Mouse (Mus musculus) heart, embryonic 10.5 days (tissue): ENCODE measurements around the gene Odf3. TPM values are rescaled to one million over a fixed set of nuclear protein-coding genes. Genes with fewer than 3 reads are reported as not detected.

Source experiments
- DNase-seq: peaks from one replicate; pipeline ENCODE4 v3.0.0-alpha.2; 2017; ENCODE audit warnings: low spot score
- H3K27ac ChIP-seq: fragments of 300-500 bp; sonication (generic); 2 replicates; pipeline ENCODE4 v1.5.1; 2016; ENCODE audit warnings: mild to moderate bottlenecking
- H3K27me3 ChIP-seq: fragments of 300-500 bp; sonication (generic); 2 replicates; pipeline ENCODE4 v1.6.1; 2016; ENCODE audit warnings: mild to moderate bottlenecking; ENCODE audit not compliant: poor library complexity, insufficient read depth, severe bottlenecking
- H3K36me3 ChIP-seq: fragments of 300-500 bp; sonication (generic); 2 replicates; pipeline ENCODE4 v1.6.1; 2016; ENCODE audit warnings: mild to moderate bottlenecking, moderate library complexity
- H3K4me1 ChIP-seq: fragments of 300-500 bp; sonication (generic); 2 replicates; pipeline ENCODE4 v1.6.1; 2016; ENCODE audit warnings: mild to moderate bottlenecking
- H3K4me3 ChIP-seq: fragments of 300-500 bp; sonication (generic); 2 replicates; pipeline ENCODE4 v1.5.1; 2016; ENCODE audit warnings: mild to moderate bottlenecking, moderate library complexity
- H3K9me3 ChIP-seq: fragments of 300-500 bp; sonication (generic); 2 replicates; pipeline ENCODE4 v1.6.1; 2016; ENCODE audit warnings: mild to moderate bottlenecking, moderate library complexity
- WGBS: fragments of 180-500 bp; shearing (Covaris S2); methylation state at CpG from one replicate; pipeline ENCODE4 v1.1.7; 2016; 5-methylcytosine and 5-hydroxymethylcytosine counted together
- polyA plus RNA-seq: library from polyadenylated mRNA; unstranded; fragments of >200 nt; fragmentation: Nextera tagmentation; extraction: Ambion mirVana; gene quantifications from 2 replicates; pipeline ENCODE4 v1.2.1, GENCODE M21; 2016

The Odf3 gene
- polyA plus RNA-seq, 1 experiment from 2014 or later, result not detected

- Histone ChIP-seq H3K4me3 (no peak overlapping the region), H3K27me3 (peaks cover 14% of the 10 kb centered on the region; the same call in 1 of the 2 replicates), H3K9me3 (no peaks in the 10 kb centered on the region), H3K36me3 (peaks cover 39% of the 10 kb centered on the region), H3K27ac (no peak overlapping the region), H3K4me1 (peaks cover 13% of the 10 kb centered on the region)
- WGBS, result 86% methylated on average over 4 of the region's 4 CpGs
- DNase-seq, result no peak
Measured at GRCm38 (mm10) chr7:140851916-140852315, 4.3 kb downstream of the Odf3 start.

DNA sequence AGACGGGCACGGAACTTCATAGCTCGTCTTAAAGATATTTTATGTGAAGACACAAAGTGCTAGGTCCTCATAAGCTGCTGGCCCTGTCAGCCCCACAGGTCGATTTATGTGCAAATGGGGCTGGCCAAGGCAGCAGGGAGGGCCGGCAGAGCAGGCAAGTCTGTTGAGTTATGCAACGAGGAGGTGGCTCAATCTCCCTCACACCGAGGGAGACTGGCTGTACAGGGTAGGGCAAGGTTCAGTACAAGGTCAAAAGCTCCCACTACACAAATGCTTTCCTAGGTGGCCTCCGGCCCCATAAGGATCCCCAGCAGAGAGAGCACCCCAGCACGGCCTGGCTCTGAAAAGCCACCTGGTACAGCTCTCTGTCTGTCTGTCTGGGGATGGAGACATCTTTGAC, 5.8 kb downstream of the Odf3 start:
- peaks cover under 1% of the 10 kb centered on the region; the same call in 1 of the 2 replicates for H3K27me3 ChIP-seq
- H3K4me3 ChIP-seq, result no peak overlapping the region
- no peak for DNase-seq
- 84% methylated on average over 9 of the region's 9 CpGs for WGBS
- H3K9me3 ChIP-seq, result no peaks in the 10 kb centered on the region
- no peak overlapping the region for H3K27ac ChIP-seq
- peaks cover 21% of the 10 kb centered on the region for H3K4me1 ChIP-seq
- H3K36me3 ChIP-seq, result peaks cover 39% of the 10 kb centered on the region

DNA sequence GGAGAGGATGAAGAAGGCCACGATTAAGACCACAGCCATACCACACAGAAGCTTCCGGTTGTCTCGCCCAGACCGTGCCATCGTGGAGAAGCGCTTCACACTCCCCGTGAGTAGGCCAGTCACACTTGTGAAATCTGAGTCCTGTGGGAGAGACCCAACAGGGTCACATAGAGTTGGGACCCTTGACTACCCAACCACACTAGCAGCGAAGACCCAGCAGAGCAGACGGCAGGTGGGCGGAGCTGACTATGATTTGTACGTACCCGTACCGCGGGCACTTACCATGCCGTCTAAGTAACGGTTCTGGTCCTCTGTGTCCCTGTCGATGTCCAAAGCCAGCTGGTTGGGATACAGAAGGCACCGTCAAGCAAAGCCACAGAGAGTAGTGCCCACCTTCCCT, 6.9 kb downstream of the Odf3 start:
- WGBS, result 92% methylated on average over 18 of the region's 18 CpGs
- Histone ChIP-seq H3K4me3 (0 out of 2 replicates have a peak overlapping the region, but pooled peaks have one; percentile 83), H3K36me3 (peaks cover 50% of the 10 kb centered on the region), H3K27ac (no peak overlapping the region), H3K27me3 (no peaks in the 10 kb centered on the region), H3K4me1 (peaks cover 32% of the 10 kb centered on the region), H3K9me3 (no peaks in the 10 kb centered on the region)
- DNase-seq, result no peak

- Histone ChIP-seq H3K4me3 (peak overlapping the region; percentile 83), H3K4me1 (peaks cover 34% of the 10 kb centered on the region), H3K27ac (peak overlapping the region; percentile 91), H3K27me3 (no peaks in the 10 kb centered on the region), H3K9me3 (no peaks in the 10 kb centered on the region), H3K36me3 (peaks cover 57% of the 10 kb centered on the region)
- WGBS, result 70% methylated on average over 9 of the region's 9 CpGs
- DNase-seq, result no peak
Measured at GRCm38 (mm10) chr7:140855181-140855580, 7.6 kb downstream of the Odf3 start.

DNA sequence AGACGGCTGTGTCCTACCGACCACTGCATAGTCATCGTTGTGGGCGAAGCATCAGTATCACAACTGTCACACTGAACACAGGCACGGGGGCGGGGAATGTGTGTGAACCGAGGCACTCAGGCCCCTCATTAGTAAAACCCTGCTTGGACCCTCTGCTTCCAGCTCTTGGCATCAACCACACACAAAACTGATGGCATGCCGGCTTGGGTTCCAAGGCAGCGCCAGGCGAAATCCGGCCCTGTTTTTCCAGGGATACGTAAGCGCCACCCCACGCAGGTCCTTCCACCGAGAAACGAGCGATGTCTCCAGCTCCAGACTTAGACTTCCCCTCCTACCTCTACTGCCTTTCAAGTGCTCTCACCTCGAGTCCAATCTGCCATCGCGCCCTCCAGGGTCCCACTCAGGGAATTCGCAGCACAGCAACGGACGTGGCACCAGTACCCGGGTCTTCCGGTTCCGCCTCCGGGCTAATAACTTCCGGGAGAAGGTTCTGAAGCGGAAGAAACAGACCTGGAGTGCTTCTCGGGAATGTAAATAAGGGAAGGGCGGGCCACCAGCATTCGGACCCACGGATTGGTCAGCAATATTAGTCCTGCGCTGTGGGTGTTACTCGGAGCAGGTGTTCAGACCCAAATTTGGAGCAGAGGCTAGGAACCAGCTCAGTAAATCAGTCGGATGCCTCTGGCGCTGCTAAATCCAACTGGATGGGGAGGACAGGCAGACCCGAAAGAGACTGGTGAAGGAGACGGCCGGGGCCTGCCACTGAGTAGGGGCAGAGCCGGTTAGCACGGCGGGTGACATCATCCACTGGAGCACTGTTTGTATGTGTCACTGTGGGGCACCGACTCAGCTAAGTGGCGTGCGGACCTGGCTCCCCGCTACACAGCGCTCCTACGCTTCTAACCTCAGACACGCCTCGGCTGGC, 8.5 kb downstream of the Odf3 start, which contains the start of gene Gm45785:
Gene Gm45785, minus strand, starts transcription at position 472 of the 925 bp plus-strand sequence.
- DNase-seq, result peak; percentile 97
- under 1% methylated on average over 51 of the region's 51 CpGs for WGBS

GRCm38 (mm10) chr7:140856785-140857549, 9.4 kb downstream of the Odf3 start, which contains the start of gene Ric8a:
TSS of gene Ric8a (plus strand) at chr7:140856957.
- DNase-seq, result peak; percentile 95
- Histone ChIP-seq H3K27ac (peak within 1 kb of the TSS; percentile 91), H3K9me3 (no peaks in the 10 kb centered on the region), H3K36me3 (peaks cover 66% of the 10 kb centered on the region), H3K27me3 (no peaks in the 10 kb centered on the region), H3K4me1 (peaks cover 34% of the 10 kb centered on the region), H3K4me3 (peak within 1 kb of the TSS; percentile 83)
- WGBS, result under 1% methylated on average over 49 of the region's 50 CpGs

More for the DNA sequence above, 8.5 kb downstream of the Odf3 start, which contains the start of gene Gm45785:
- H3K27ac ChIP-seq, result peak within 1 kb of the TSS; percentile 91
- H3K4me1 ChIP-seq, result peaks cover 34% of the 10 kb centered on the region
- H3K36me3 ChIP-seq, result peaks cover 65% of the 10 kb centered on the region
- no peaks in the 10 kb centered on the region for H3K9me3 ChIP-seq
- H3K27me3 ChIP-seq, result no peaks in the 10 kb centered on the region
- H3K4me3 ChIP-seq, result peak within 1 kb of the TSS; percentile 83

DNA sequence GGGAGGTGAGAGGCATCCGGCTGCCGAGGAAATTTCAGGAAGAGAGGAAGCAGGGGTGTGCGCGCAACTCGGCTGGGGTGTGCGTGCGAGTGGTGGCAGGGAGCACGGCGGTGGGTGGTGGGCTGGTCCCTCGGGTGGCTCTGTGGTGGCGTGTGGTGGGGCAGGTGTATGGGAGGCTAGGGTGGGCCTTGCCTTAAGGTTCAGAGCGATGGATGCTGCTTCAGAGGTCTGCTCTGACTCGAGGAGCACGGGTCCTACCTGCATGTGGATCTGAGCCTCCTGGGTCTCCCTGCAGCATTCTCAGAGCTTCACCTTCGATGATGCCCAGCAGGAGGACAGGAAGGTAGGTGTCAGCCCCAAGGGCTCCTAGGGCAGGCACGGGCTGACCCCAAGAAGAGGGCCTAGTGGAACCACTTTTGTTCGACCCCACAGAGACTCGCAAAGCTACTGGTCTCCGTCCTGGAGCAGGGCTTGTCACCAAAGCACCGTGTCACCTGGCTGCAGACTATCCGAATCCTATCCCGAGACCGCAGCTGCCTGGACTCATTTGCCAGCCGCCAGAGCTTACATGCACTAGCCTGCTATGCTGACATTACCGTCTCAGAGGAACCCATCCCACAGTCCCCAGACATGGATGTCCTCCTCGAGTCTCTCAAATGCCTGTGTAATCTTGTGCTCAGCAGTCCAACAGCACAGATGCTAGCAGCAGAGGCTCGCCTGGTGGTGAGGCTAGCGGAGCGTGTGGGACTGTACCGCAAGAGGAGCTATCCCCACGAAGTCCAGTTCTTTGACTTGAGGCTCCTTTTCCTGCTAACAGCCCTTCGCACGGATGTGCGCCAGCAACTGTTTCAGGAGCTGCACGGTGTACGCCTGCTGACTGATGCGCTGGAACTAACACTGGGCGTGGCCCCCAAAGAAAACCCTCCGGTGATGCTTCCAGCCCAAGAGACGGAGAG, 10.2 kb downstream of the Odf3 start, which contains the start of gene Bet1l:
Gene Bet1l, minus strand, starts transcription at position 28 of the 956 bp plus-strand sequence.
- Histone ChIP-seq H3K36me3 (peaks cover 66% of the 10 kb centered on the region), H3K9me3 (no peaks in the 10 kb centered on the region), H3K27me3 (no peaks in the 10 kb centered on the region), H3K4me3 (peak within 1 kb of the TSS; percentile 83), H3K4me1 (peaks cover 34% of the 10 kb centered on the region), H3K27ac (peak within 1 kb of the TSS; percentile 91)
- WGBS, result 38% methylated on average over 40 of the region's 40 CpGs
- no peak for DNase-seq

GRCm38 (mm10) chr7:140858746-140859145, 11.1 kb downstream of the Odf3 start:
- Histone ChIP-seq H3K4me3 (0 out of 2 replicates have a peak overlapping the region, but pooled peaks have one; percentile 83), H3K36me3 (peaks cover 66% of the 10 kb centered on the region), H3K27me3 (no peaks in the 10 kb centered on the region), H3K9me3 (no peaks in the 10 kb centered on the region), H3K27ac (peak overlapping the region; percentile 91; the same call in 1 of the 2 replicates), H3K4me1 (peaks cover 34% of the 10 kb centered on the region)
- no peak for DNase-seq
- 89% methylated on average over 8 of the region's 8 CpGs for WGBS

GRCm38 (mm10) chr7:140859997-140860396, 12.4 kb downstream of the Odf3 start:
- H3K27ac ChIP-seq, result no peak overlapping the region
- no peaks in the 10 kb centered on the region for H3K27me3 ChIP-seq
- H3K4me1 ChIP-seq, result peaks cover 28% of the 10 kb centered on the region
- H3K4me3 ChIP-seq, result no peak overlapping the region
- WGBS, result 83% methylated on average over 6 of the region's 6 CpGs
- no peaks in the 10 kb centered on the region for H3K9me3 ChIP-seq
- DNase-seq, result no peak
- H3K36me3 ChIP-seq, result peaks cover 67% of the 10 kb centered on the region

GRCm38 (mm10) chr7:140860728-140861127, 13.1 kb downstream of the Odf3 start:
- Histone ChIP-seq H3K36me3 (peaks cover 71% of the 10 kb centered on the region), H3K27me3 (no peaks in the 10 kb centered on the region), H3K4me3 (no peak overlapping the region), H3K9me3 (no peaks in the 10 kb centered on the region), H3K27ac (no peak overlapping the region), H3K4me1 (peaks cover 21% of the 10 kb centered on the region)
- WGBS, result 86% methylated on average over 5 of the region's 5 CpGs
- no peak for DNase-seq

DNA sequence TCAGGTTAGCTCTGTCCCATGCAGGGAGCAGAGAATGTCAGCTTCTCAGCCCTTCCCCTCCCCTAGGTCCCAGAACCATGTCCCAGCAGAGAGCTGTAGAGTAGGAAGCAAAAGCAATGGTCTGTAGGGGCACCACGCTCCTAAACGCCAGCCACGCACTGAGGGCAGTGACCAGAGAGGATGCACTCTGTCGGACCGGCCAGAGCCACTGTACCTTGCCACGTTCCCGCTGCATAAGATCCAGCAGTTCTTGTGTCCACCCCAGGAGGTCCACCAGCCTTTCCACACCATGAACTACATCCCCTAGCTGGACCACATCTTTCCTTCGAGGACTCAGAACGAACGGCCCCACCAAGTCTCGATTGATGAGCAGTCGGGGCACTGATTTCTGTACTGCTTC, 17.2 kb downstream of the Odf3 start:
- 86% methylated on average over 12 of the region's 12 CpGs for WGBS
- no peak overlapping the region for H3K27ac ChIP-seq
- H3K36me3 ChIP-seq, result peaks cover 78% of the 10 kb centered on the region

DNA sequence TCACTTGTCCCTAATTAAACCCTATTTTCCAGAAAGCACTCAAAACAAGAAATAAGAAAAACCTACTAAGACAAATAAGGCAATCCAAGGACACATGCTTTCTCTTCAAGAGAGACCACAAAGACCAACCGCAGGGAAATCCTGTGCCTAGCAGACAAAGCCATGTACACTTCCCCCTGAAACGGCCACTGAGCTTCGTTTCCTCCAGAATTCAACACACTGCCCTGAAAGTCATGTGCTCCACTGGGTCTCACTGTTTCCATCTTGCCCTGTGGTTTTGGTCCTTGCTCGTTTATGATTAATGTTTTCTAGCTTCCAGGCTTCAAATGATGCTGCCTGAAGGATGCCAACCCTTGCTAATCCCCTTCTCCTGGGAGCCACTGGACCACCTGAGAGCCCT, 26.6 kb downstream of the Odf3 start:
- DNase-seq, result no peak
- whole genome bisulfite sequencing, result 92% methylated on average over 4 of the region's 4 CpGs
- Histone ChIP-seq H3K4me3 (no peak overlapping the region), H3K27ac (no peak overlapping the region), H3K36me3 (peaks cover 50% of the 10 kb centered on the region), H3K27me3 (no peaks in the 10 kb centered on the region), H3K9me3 (no peaks in the 10 kb centered on the region), H3K4me1 (no peaks in the 10 kb centered on the region)

More for the DNA sequence above, 17.2 kb downstream of the Odf3 start:
- no peak for DNase-seq
- H3K4me1 ChIP-seq, result no peaks in the 10 kb centered on the region
- H3K9me3 ChIP-seq, result no peaks in the 10 kb centered on the region
- no peaks in the 10 kb centered on the region for H3K27me3 ChIP-seq
- H3K4me3 ChIP-seq, result no peak overlapping the region
